ENCODE assay signal across 28 mouse cellular contexts in genomic region chr9:56363306-56363705, GRCm38 (mm10). TPM values are rescaled to one million over a fixed set of nuclear protein-coding genes. Genes with fewer than 3 reads are reported as not detected.
DNase-seq lines count a peak whose midpoint lies in the region; ATAC-seq and TF ChIP-seq lines count a peak whose summit lies in the region.
"Had no signal": no experiment of that assay in that cellular context is flagged by ENCODE, and none has a peak within 500 bp of the region (broad histone marks: within the 10 kb centered on the region; RNA-seq: fewer than 3 reads in every experiment).

No protein-coding gene starts in this region.

- ATAC-seq in lung, embryonic 16.5 days (ENCODE audit: low read depth) = peak; percentile 41; the same call in 1 of the 2 replicates
- ATAC-seq: activated CD4-positive, CD25-positive, alpha-beta regulatory T cell, adult 4 months; CD4-positive, CD25-positive, alpha-beta regulatory T cell, adult 4 months; forebrain, embryonic 14.5 days; forebrain, embryonic 16.5 days had no signal

- no peak overlapping the region for H3K9ac ChIP-seq in lung, embryonic 16.5 days (ENCODE audit: low read length)
- H3K9ac ChIP-seq: embryonic facial prominence, embryonic 13.5 days; embryonic facial prominence, embryonic 15.5 days; forebrain, embryonic 12.5 days had no signal

- H3K27me3 ChIP-seq in lung, embryonic 16.5 days (ENCODE audit: control insufficient read depth, insufficient read depth, low read depth, low read length) = no peaks in the 10 kb centered on the region
- H3K27me3 ChIP-seq: CH12.LX; embryonic facial prominence, embryonic 13.5 days; embryonic facial prominence, embryonic 15.5 days; forebrain, embryonic 12.5 days had no signal

- H3K9me3 ChIP-seq in lung, embryonic 16.5 days (ENCODE audit: control insufficient read depth, low read length) = no peaks in the 10 kb centered on the region
- H3K9me3 ChIP-seq: embryonic facial prominence, embryonic 13.5 days; embryonic facial prominence, embryonic 15.5 days; forebrain, embryonic 10.5 days; forebrain, embryonic 12.5 days; G1E had no signal

- no peak for DNase-seq in lung, adult 2 months
- DNase-seq in lung, postnatal 25 days (ENCODE audit: low spot score) = peak; percentile 28
- DNase-seq in lung, postnatal 4 days = no peak
- DNase-seq in Muller cell, postnatal 12 days (ENCODE audit: inconsistent ontology term) = peak; percentile 49
- DNase-seq in lung, postnatal 36 days = peak; percentile 47
- DNase-seq in kidney, postnatal 14 days = no peak
- no peak for DNase-seq in spleen, postnatal 14 days (ENCODE audit: low spot score in 2 of 2)
- DNase-seq: adrenal gland, adult 8-10 months; adrenal gland, postnatal 36 days; B cell, adult 2 months; cerebellum, adult 11-12 months; cerebellum, adult 2 months; cerebellum, adult 9-10 months; cerebellum, postnatal 10 days; cerebellum, postnatal 25 days; embryo, embryonic 11 days had no signal

- no peak overlapping the region for H3K4me3 ChIP-seq in lung, embryonic 16.5 days (ENCODE audit: low read length)
- no peak overlapping the region for H3K4me3 ChIP-seq in lung, adult 2 months (replicated peaks; ENCODE audit: extremely low read depth, low read depth, low read length)
- H3K4me3 ChIP-seq: embryonic facial prominence, embryonic 13.5 days; embryonic facial prominence, embryonic 15.5 days; erythroblast, embryonic 14.5 days; forebrain, embryonic 10.5 days; forebrain, embryonic 12.5 days had no signal

- TF ChIP-seq CTCF in lung, adult 2 months (IDR thresholded peaks at IDR 0.05; ENCODE audit: insufficient read depth, low read length) = no peak

- no peak for TF ChIP-seq POLR2A in lung, adult 2 months (IDR thresholded peaks at IDR 0.05; ENCODE audit: borderline replicate concordance, extremely low read depth, low read depth, low read length)

- H3K36me3 ChIP-seq in lung, embryonic 16.5 days (ENCODE audit: control insufficient read depth, insufficient read depth, low read length) = no peaks in the 10 kb centered on the region
- H3K36me3 ChIP-seq: embryonic facial prominence, embryonic 13.5 days; embryonic facial prominence, embryonic 15.5 days; forebrain, embryonic 12.5 days had no signal

- H3K4me1 ChIP-seq in lung, embryonic 16.5 days (replicated peaks; ENCODE audit: control insufficient read depth, insufficient read depth, low read length) = peaks cover 13% of the 10 kb centered on the region
- 0 out of 2 replicates have a peak, but pooled peaks cover 2% of the 10 kb centered on the region for H3K4me1 ChIP-seq in lung, adult 2 months (ENCODE audit: control insufficient read depth, insufficient read depth, low read length)
- H3K4me1 ChIP-seq: embryonic facial prominence, embryonic 13.5 days; embryonic facial prominence, embryonic 15.5 days; forebrain, embryonic 10.5 days; forebrain, embryonic 12.5 days had no signal

- no peak overlapping the region for H3K4me2 ChIP-seq in lung, embryonic 16.5 days (ENCODE audit: low read depth, low read length)
- H3K4me2 ChIP-seq: embryonic facial prominence, embryonic 13.5 days; embryonic facial prominence, embryonic 15.5 days; forebrain, embryonic 12.5 days had no signal

- H3K27ac ChIP-seq in lung, embryonic 16.5 days (ENCODE audit: low read length) = no peak overlapping the region
- H3K27ac ChIP-seq: embryonic facial prominence, embryonic 13.5 days; embryonic facial prominence, embryonic 15.5 days; forebrain, embryonic 10.5 days; forebrain, embryonic 12.5 days had no signal

- WGBS in lung, embryonic 16.5 days = 73% methylated on average over 3 of the region's 3 CpGs
- WGBS in lung, adult 2 months = 63% methylated on average over 3 of the region's 3 CpGs

RNA-seq across cellular contexts. Expression of gene Peak1, which starts 54.6 kb away (rescaled TPM):
- polyA plus RNA-seq in lung, embryonic 16.5 days (2015; fragmentation: Nextera tagmentation; extraction: Ambion mirVana) = 26.4 and 27.1 TPM in 2 replicates
- polyA plus RNA-seq in lung, adult 2 months (2012; rRNA removed) = 16.3 and 22.4 TPM in 2 replicates

RNA-seq across cellular contexts. Expression of gene Hmg20a, which starts 55.1 kb away (rescaled TPM):
- 57.9 and 60.6 TPM in 2 replicates for polyA plus RNA-seq in lung, embryonic 16.5 days (2015; fragmentation: Nextera tagmentation; extraction: Ambion mirVana)
- polyA plus RNA-seq in lung, adult 2 months (2012; rRNA removed) = 20.7 and 29.4 TPM in 2 replicates

Comparison
In these comparisons a context has a peak if more than half of its experiments do, and no peak if none do; other contexts are left out.
1. DNase-seq: peak in lung, postnatal 25 days (single experiment), Muller cell, postnatal 12 days (single experiment) and lung, postnatal 36 days (single experiment); none in lung, adult 2 months (single experiment), lung, postnatal 4 days (0 of 2), kidney, postnatal 14 days (single experiment) and spleen, postnatal 14 days (0 of 2).